Mouse (Mus musculus) frontal cortex, postnatal 10 days (tissue): ENCODE measurements around the gene Ccpg1.

Experiments
- DNase-seq, 2 experiments: peaks; one replicate each; pipeline ENCODE4 v3.0.0; 2022; ENCODE audit warnings: low spot score in 2 of 2, mixed read lengths in 1 of 2

The Ccpg1 gene

GRCm38 (mm10) chr9:72992576-72992975 lies 7.3 kb downstream of the Ccpg1 start:
- no peak for DNase-seq

DNA sequence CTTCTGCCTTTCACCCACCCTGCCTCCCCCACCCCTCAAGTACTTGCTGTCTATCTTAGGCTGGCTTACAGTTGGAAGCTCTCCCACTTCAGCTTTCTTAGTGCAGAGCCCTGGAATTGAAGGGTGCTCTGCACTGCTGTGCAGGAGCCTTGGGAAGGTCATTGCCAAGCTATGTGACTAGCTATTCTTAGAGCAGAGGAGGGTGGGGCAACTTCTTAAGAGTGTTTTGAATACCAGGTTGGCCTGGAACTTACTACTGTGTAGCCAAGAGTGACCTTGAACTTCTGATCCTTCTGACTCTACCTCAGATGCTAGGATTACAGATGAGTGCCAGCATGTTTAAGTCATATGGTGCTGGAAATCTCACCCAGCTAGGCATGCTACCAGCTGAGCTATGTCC lies 10.9 kb downstream of the Ccpg1 start:
- no peak for DNase-seq

DNA sequence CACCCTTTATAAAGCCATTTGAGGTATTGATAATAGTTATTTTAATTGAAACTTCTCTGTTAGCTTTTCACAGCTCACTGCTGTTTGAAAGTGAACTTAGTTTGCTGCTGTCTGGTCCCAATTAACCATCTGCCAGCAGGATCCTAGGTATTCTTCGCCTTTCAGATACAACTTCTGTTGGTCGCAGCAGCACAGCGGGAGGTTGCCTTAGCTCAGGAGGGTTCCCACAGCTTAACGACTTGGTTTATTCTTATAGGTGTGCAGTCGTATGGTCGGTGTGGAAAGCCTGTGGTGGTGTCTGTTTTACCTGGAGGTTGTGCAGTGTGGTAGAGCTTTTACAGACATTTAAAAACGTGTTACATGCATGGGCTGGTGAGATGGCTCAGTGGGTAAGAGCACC lies 11.6 kb downstream of the Ccpg1 start:
- no peak for DNase-seq

DNA sequence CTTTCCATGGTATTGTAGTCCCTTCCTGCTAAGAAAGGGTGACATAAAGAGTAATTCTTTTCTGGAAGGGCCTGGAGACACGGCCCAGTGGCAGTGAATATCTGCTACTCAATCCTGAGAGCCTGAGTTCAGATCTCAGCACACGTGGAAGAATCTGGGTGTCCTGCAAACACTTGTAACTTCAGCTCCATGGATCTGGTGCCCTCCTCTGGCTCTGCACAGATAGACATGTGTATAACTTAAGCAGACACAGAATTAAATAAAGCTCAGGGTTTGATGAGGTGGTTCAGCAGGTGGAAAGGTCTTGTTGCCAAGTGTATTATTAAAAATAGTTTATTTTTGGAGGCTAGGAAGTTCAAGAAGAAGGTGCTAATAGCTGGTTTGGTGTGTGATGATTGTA lies 15.3 kb downstream of the Ccpg1 start:
- DNase-seq, result no peak

DNA sequence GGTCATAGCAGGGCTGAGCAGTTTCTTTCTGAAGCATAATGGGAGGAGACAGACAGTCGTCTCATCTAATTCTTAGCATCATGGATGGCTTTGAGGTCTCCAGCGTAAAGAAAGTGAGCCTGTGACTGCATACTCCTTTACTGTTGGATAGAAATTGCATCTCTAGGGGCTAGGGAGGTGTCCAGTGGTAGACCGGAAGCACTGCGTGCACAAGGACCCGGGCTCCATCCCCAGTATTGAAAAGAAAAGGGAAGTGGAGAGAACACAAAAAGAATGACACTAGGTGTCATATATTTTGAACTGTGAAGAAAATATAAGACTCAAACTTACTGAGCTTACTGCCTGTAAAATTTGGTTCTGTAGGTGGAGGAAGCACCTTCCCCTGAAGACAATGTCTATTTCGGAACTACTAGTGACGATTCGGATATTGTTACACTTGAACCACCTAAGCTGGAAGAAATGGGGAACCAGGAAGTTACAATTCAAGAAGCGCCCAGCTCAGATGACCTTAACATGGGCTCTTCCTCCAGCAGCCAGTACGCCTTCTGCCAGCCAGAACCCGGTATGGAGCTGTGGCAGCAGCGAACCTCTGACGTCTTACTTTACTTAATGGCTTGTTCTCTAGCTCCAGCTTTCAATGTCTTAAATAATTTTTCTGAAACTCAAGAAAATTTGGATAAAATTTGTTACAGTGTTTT lies 16.2 kb downstream of the Ccpg1 start:
- no peak for DNase-seq

GRCm38 (mm10) chr9:73002177-73002576 lies 16.9 kb downstream of the Ccpg1 start:
- no peak for DNase-seq

GRCm38 (mm10) chr9:73004076-73004475 lies 18.8 kb downstream of the Ccpg1 start:
- DNase-seq, result no peak

GRCm38 (mm10) chr9:73005106-73005505 lies 19.9 kb downstream of the Ccpg1 start:
- no peak for DNase-seq

DNA sequence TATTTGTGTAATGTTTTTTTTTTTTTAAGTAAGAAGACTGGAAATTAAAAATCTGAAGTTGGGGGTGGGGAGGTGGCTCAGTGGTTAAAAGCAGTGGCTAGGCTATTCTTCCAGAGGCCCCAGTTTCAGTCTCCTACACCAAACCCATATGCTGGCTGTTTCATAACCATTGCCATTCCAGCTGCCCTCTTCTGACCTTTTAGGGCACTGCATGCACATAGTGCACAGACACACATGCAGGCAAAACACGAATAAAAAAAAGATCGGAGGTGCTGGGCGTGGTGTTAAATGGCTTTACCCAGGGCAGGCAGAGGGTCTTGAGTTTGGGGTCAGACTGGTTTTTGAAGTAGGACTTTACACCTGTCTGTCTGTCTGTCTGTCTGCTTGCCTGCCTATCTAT lies 20.9 kb downstream of the Ccpg1 start:
- no peak for DNase-seq

DNA sequence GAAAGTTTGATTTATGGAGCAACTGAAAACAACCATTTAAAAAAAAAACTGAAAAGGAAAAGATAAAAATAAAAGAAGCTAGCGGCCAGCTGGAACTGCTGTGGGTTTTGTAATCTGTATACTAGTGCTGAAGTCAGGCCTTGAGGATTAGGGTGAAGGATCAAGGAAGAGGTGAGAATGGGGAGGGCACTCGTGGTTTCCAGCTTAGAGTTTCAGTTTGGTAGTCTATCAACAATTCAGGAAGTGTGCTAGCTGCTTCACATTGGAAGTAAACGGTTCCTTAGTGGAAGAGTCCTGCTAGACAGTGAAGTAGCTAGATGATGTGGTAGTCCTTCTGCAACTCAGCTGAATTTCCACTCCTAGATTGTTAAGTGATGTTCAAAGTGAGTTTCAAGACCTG lies 23.2 kb downstream of the Ccpg1 start:
- DNase-seq, result no peak

DNA sequence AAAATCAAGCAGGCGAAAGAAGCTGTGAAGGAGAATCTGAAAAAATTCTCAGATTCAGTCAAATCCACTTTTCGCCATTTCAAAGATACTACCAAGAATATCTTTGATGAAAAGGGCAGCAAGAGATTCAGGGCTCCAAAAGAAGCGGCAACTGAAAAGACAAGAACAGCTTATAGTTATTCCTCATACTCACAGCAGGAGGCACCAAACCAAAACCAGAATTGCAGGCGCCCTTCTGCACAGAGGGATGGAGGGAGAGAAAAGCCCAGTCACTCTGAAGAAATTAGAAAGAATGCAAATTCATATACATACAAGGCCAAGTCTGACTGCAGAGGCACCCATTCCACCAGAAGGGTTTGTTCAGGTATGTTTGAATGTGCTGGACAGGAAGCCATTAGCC lies 27.4 kb downstream of the Ccpg1 start:
- DNase-seq, result no peak

- DNase-seq, result no peak
These were observed 29.5 kb downstream of the Ccpg1 start for GRCm38 (mm10) chr9:73014724-73015123.

GRCm38 (mm10) chr9:73019841-73020240 lies 34.6 kb downstream of the Ccpg1 start:
- DNase-seq, result no peak

GRCm38 (mm10) chr9:73020566-73021097 lies 35.4 kb downstream of the Ccpg1 start:
- DNase-seq, result no peak

DNA sequence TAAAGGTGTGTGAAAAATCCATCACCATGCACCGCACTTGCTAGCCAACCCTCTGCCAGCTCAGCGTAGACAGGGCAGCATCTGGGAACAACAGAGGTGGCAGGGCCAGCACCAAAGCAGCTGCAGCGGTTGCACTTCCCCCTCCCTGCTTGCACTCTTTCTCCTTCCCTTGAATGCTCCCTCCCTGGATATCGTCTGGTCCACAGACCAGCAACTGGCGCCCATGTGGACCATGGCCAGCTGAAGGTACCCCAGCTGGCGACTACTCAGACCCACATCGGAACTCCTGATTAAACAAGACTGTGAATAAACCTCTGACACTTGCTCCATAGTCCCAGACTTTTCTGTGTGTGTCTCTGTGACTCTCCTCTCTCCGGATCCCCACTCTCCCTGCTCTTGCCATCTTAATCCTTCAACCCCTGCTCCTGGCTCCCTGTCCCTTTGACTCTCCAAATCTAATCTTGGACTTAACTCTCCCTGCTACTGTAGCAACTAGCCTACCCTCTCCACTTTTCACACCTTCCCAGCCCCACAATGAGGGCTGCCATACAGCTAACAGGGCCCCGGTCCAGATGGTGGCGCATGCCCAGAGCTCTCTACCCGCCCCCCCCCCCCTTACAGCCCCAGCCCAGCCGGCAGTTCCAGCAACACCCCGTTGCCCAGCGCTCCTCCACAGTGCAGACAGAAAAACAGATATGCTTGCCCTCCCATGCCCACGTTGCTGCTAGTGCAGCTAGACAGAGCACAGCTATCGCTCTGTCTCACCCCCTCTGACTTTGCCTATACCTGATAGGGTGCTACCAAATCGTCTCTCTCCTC lies 40.8 kb downstream of the Ccpg1 start:
- peak in 1 of 2 experiments; percentile 16 for DNase-seq

GRCm38 (mm10) chr9:73030443-73030842 lies 45.2 kb downstream of the Ccpg1 start:
- no peak for DNase-seq

DNA sequence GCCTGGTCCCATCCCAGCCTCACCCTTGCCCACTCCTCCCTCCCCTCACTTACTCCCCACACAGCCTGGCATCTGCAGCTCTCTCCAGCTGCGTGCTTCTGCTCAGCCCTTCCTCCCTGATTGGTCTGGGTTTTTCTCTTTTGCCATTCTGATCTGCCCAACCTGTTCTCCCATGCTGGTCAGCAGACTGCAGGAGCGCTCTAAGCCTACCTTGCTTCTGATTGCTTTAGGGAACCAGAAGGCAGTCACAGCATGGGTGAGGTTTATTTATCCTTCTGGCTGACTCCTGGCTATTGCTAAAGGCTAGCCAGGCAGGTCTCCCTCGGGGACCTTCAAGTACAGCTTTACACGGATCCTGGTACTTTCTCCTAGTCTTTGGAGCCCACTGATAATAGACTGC lies 46.2 kb downstream of the Ccpg1 start:
- DNase-seq, result no peak

DNA sequence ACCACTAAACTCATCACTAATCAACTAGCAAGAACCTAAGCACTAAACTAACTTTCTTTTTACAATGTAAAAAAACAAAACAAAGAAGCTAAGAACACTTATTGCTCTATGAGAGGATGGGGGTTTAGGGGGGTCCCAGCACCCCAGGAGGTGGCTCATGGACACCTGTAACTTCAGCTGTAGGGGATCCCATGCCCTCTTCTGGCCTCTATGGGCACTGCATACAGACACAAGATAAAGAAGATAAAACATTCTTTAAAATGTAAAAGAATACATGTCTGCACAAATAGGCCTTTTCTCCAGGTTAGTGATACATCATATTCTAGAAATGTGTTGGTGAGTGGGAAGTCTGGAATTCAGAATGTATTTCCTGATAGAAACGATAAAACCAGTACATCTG lies 48.2 kb downstream of the Ccpg1 start:
- DNase-seq, result no peak

- peak; percentile 82 to 91 for DNase-seq
These were observed 54.2 kb downstream of the Ccpg1 start for GRCm38 (mm10) chr9:73039222-73039945.

DNA sequence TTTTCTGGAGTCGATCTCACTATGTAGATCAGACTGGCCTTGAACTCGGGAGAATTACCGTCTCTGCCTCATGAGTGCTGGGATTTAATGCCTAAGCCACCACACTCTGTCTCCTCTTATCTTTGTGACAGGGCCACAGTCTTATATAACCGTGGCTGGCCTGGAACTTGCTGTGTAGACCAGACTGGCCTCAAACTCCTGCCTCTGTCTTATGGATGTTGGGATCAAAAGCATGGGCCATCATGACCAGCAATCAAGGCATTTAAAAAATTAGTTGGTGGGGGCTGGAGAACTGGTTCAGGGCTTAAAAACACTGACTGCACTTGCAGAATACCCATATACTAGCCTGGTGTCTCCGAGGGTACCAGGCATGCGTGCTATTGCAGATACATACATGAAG lies 54.9 kb downstream of the Ccpg1 start, which contains the start of gene Pigb:
TSS of gene Pigb (minus strand) at position 299 of the 400 bp plus-strand sequence.
- DNase-seq, result no peak

DNA sequence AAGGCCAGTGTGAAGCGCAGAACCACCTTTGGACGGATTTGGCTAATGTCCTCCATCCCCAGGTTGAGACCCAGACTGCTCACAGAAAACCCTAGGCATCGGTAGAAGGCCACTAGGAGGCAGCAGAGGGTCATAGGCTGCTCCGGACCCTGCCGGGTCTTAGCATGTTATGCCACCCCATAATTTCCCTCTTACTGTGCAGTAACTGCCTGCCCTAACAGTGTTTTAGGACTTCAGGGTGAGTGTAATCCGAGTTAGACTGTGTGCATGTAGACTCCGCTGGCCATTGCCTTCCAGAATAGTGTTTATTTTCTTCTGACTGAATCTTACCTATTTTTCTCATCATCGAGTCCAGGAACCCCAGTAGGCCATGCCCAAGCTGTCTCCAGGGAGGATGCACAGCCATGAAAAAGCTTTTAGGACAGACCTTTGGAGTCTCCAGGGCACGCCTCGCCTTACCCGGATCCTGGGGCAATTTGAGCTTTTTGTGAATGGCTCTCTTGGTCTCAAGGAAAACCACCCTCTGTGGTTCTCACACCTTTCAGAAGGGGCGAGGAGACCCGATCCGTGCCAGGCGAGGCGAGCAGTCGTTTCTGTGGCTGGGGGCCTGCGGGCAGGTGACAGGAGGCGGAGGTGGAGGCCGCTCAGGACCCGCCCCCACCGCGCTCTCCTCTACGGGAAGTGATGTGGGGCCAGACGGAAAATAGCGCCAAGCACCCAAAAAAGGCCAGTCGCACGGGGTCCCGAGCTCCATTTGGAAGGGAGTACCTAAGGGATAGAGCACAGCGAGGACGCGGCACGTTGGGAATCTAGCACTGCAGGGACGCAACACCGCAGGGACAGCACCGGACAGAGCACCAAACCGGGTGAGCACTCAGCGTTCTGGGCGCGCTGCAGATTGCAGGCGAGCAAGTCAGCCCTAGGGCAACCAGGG lies 59.2 kb downstream of the Ccpg1 start, which contains the start of gene Rab27a:
TSS of gene Rab27a (plus strand) at position 709 of the 934 bp plus-strand sequence.
- peak; percentile 40 to 75 for DNase-seq
